Mouse (Mus musculus) midbrain, embryonic 14.5 days (tissue): ENCODE measurements around the gene Gm5244. TPM values are rescaled to one million over a fixed set of nuclear protein-coding genes. Genes with fewer than 3 reads are reported as not detected.

Source experiments
- ATAC-seq: fragments of 200-750 bp; cut with Nextera tagmentation; 2 replicates; pipeline ENCODE4 v1.8.0; 2017; ENCODE audit warnings: moderate number of reproducible peaks, moderate library complexity; ENCODE audit not compliant: low FRiP score, low TSS enrichment
- DNase-seq: peaks from one replicate; pipeline ENCODE4 v3.0.0-alpha.2; 2015
- H3K27ac ChIP-seq: fragments of 300-500 bp; sonication (generic); replicated peaks from 2 replicates; pipeline ENCODE4 v1.5.1; 2014; ENCODE audit warnings: mild to moderate bottlenecking, low read depth, low read length, moderate library complexity
- H3K27me3 ChIP-seq: fragments of 300-500 bp; sonication (generic); 2 replicates; pipeline ENCODE4 v1.6.1; 2014; ENCODE audit warnings: low read length, control low read depth, mixed read lengths; ENCODE audit not compliant: control insufficient read depth, insufficient read depth
- H3K36me3 ChIP-seq: fragments of 300-500 bp; sonication (generic); 2 replicates; pipeline ENCODE4 v1.6.1; 2014; ENCODE audit warnings: low read length, control low read depth; ENCODE audit not compliant: control insufficient read depth, insufficient read depth
- H3K4me1 ChIP-seq: fragments of 300-500 bp; sonication (generic); 2 replicates; pipeline ENCODE4 v1.6.1; 2014; ENCODE audit warnings: mild to moderate bottlenecking, antibody characterized with exemption, low read length, control low read depth; ENCODE audit not compliant: control insufficient read depth, insufficient read depth
- H3K4me2 ChIP-seq: fragments of 300-500 bp; sonication (generic); 2 replicates; pipeline ENCODE4 v1.6.1; 2014; ENCODE audit warnings: mild to moderate bottlenecking, low read length, moderate library complexity
- H3K4me3 ChIP-seq: fragments of 300-500 bp; sonication (generic); replicated peaks from 2 replicates; pipeline ENCODE4 v1.5.1; 2014; ENCODE audit warnings: low read depth, low read length
- H3K9ac ChIP-seq: fragments of 300-500 bp; sonication (generic); replicated peaks from 2 replicates; pipeline ENCODE4 v1.6.1; 2014; ENCODE audit warnings: mild to moderate bottlenecking, low read length, moderate library complexity
- H3K9me3 ChIP-seq: fragments of 300-500 bp; sonication (generic); 2 replicates; pipeline ENCODE4 v1.6.1; 2016; ENCODE audit warnings: low read length, control low read depth, mixed read lengths; ENCODE audit not compliant: control insufficient read depth
- WGBS: fragments of 180-500 bp; shearing (Covaris S2); extraction: QIAGEN DNeasy Blood & Tissue Kit; methylation state at CpG from one replicate; pipeline ENCODE4 v1.1.7; 2014; 5-methylcytosine and 5-hydroxymethylcytosine counted together
- polyA plus RNA-seq: library from polyadenylated mRNA; unstranded; fragments of >200 nt; fragmentation: Nextera tagmentation; extraction: Ambion mirVana; gene quantifications from 2 replicates; pipeline ENCODE4 v1.2.1, GENCODE M21; 2014

The Gm5244 gene
- polyA plus RNA-seq, 1 experiment from 2014 or later: not detected

- H3K9ac ChIP-seq: no peak overlapping the region
- DNase-seq (no peak), ATAC-seq (no peak)
- no peaks in the 10 kb centered on the region for H3K27me3 ChIP-seq
- no peak overlapping the region for H3K27ac ChIP-seq
- H3K9me3 ChIP-seq: no peaks in the 10 kb centered on the region
- H3K36me3 ChIP-seq: no peaks in the 10 kb centered on the region
- no peaks in the 10 kb centered on the region for H3K4me1 ChIP-seq
- H3K4me2 ChIP-seq: no peak overlapping the region
- 81% methylated on average over 1 of the region's 1 CpGs for WGBS
- no peak overlapping the region for H3K4me3 ChIP-seq
These were observed 8.0 kb upstream of the Gm5244 start for GRCm38 (mm10) chr19:12838507-12838906.

- ATAC-seq (no peak), DNase-seq (no peak)
- Histone ChIP-seq H3K4me3 (no peak within 1 kb of the TSS), H3K36me3 (no peaks in the 10 kb centered on the region), H3K9ac (no peak within 1 kb of the TSS), H3K4me1 (no peaks in the 10 kb centered on the region), H3K4me2 (no peak within 1 kb of the TSS), H3K27ac (no peak within 1 kb of the TSS), H3K9me3 (no peaks in the 10 kb centered on the region), H3K27me3 (no peaks in the 10 kb centered on the region)
- 45% methylated on average over 1 of the region's 1 CpGs for WGBS
These were observed 10.5 kb downstream of the Gm5244 start, which contains the start of gene Olfr1444 for GRCm38 (mm10) chr19:12856983-12857382. Gene Olfr1444 (plus strand): TSS chr19:12857283.

GRCm38 (mm10) chr19:12883555-12883954 lies 37.1 kb downstream of the Gm5244 start, which contains the start of gene Olfr1445:
Gene Olfr1445 (plus strand): TSS chr19:12883855.
- Histone ChIP-seq H3K27me3 (no peaks in the 10 kb centered on the region), H3K36me3 (no peaks in the 10 kb centered on the region), H3K4me1 (no peaks in the 10 kb centered on the region), H3K4me3 (no peak within 1 kb of the TSS), H3K27ac (no peak within 1 kb of the TSS), H3K4me2 (no peak within 1 kb of the TSS), H3K9me3 (no peaks in the 10 kb centered on the region), H3K9ac (no peak within 1 kb of the TSS)
- no peak for ATAC-seq
- 84% methylated on average over 2 of the region's 2 CpGs for WGBS
- no peak for DNase-seq

- Histone ChIP-seq H3K9me3 (no peaks in the 10 kb centered on the region), H3K4me1 (no peaks in the 10 kb centered on the region), H3K4me2 (no peak within 1 kb of the TSS), H3K27ac (no peak within 1 kb of the TSS), H3K27me3 (no peaks in the 10 kb centered on the region), H3K9ac (no peak within 1 kb of the TSS), H3K36me3 (no peaks in the 10 kb centered on the region), H3K4me3 (no peak within 1 kb of the TSS)
- 80% methylated on average over 1 of the region's 1 CpGs for WGBS
- ATAC-seq: no peak
- DNase-seq: no peak
These were observed 46.9 kb downstream of the Gm5244 start, which contains the start of gene Olfr1446 for GRCm38 (mm10) chr19:12893424-12893823. Gene Olfr1446 (minus strand): TSS chr19:12893524.

Other genes with a start within 250 kb of the Gm5244 start
- 0.12 TPM in 1 of 2 replicates, not detected in the other for gene Gm4952, start 246.7 kb upstream of the Gm5244 start, polyA plus RNA-seq
- gene Glyat, start 213.4 kb upstream of the Gm5244 start, polyA plus RNA-seq: not detected in 2 replicates
- gene Olfr1442, start 176.2 kb upstream of the Gm5244 start, polyA plus RNA-seq: not detected in 2 replicates
- not detected in 2 replicates for gene Olfr1443, start 168.6 kb upstream of the Gm5244 start, polyA plus RNA-seq
- gene Keg1, start 150.9 kb upstream of the Gm5244 start, polyA plus RNA-seq: not detected in 2 replicates
- 1.9 TPM in 1 of 2 replicates, not detected in the other for gene Cntf, start 81.0 kb upstream of the Gm5244 start, polyA plus RNA-seq
- 10.6 and 15.3 TPM in 2 replicates for gene Zfp91, start 50.6 kb upstream of the Gm5244 start, polyA plus RNA-seq
- gene Lpxn, start 50.5 kb upstream of the Gm5244 start, polyA plus RNA-seq: 0.46 and 1.3 TPM in 2 replicates
- not detected in 2 replicates for gene Olfr1444, start 10.6 kb downstream of the Gm5244 start, polyA plus RNA-seq
- not detected in 2 replicates for gene Olfr1445, start 37.2 kb downstream of the Gm5244 start, polyA plus RNA-seq
- not detected in 2 replicates for gene Olfr1446, start 46.8 kb downstream of the Gm5244 start, polyA plus RNA-seq
- gene Olfr1447, start 57.1 kb downstream of the Gm5244 start, polyA plus RNA-seq: not detected in 2 replicates
- not detected in 2 replicates for gene Olfr1448, start 77.7 kb downstream of the Gm5244 start, polyA plus RNA-seq
- not detected in 2 replicates for gene Olfr1449, start 84.2 kb downstream of the Gm5244 start, polyA plus RNA-seq
- not detected in 2 replicates for gene Olfr1450, start 103.6 kb downstream of the Gm5244 start, polyA plus RNA-seq
- gene Olfr1451, start 148.3 kb downstream of the Gm5244 start, polyA plus RNA-seq: not detected in 2 replicates
- not detected in 2 replicates for gene Olfr1453, start 181.6 kb downstream of the Gm5244 start, polyA plus RNA-seq
- gene Olfr1454, start 213.9 kb downstream of the Gm5244 start, polyA plus RNA-seq: not detected in 2 replicates